Mouse (Mus musculus) cerebellum, adult 2 months (tissue): ENCODE measurements around the gene Copz2.
A peak's percentile ranks its signal among the peaks of the same experiment; 100 is the strongest.

Experiments used
- CTCF ChIP-seq: fragments of 200-500 bp; IDR thresholded peaks from 2 replicates; pipeline ENCODE4 v1.5.1; 2011; ENCODE audit warnings: low read depth, mild to moderate bottlenecking, control low read depth, low read length, moderate library complexity, borderline replicate concordance; ENCODE audit not compliant: insufficient read depth
- POLR2A ChIP-seq: fragments of 200-500 bp; IDR thresholded peaks from 2 replicates; pipeline ENCODE4 v1.6.1; 2011; ENCODE audit warnings: low read length, control low read depth, borderline replicate concordance; ENCODE audit not compliant: insufficient read depth

- TF ChIP-seq CTCF (peak; percentile 53; the same call in 1 of the 2 replicates), POLR2A (no peak)
These were observed 12.4 kb upstream of the Copz2 start for GRCm38 (mm10) chr11:96837298-96837697.
